Mouse (Mus musculus) intestine, embryonic 14.5 days (tissue): Measurements from ENCODE around the gene Vwa2. TPM values are rescaled to one million over a fixed set of nuclear protein-coding genes. Genes with fewer than 3 reads are reported as not detected.

Experiments
- ATAC-seq: fragments of 200-750 bp; cut with Nextera tagmentation; replicated peaks from 2 replicates; pipeline ENCODE4 v1.8.0; 2017; ENCODE audit warnings: low read depth, moderate number of reproducible peaks, moderate TSS enrichment, moderate library complexity; ENCODE audit not compliant: low FRiP score, low TSS enrichment
- DNase-seq: peaks from one replicate; pipeline ENCODE4 v3.0.0-alpha.2; 2018; ENCODE audit warnings: low spot score
- H3K27ac ChIP-seq: fragments of 300-500 bp; sonication (generic); 2 replicates; pipeline ENCODE4 v1.5.1; 2014; ENCODE audit warnings: low read depth, mild to moderate bottlenecking, control low read depth
- H3K27me3 ChIP-seq: fragments of 300-500 bp; sonication (generic); replicated peaks from 2 replicates; pipeline ENCODE4 v1.6.1; 2014; ENCODE audit warnings: low read length, control low read depth; ENCODE audit not compliant: control insufficient read depth, insufficient read depth
- H3K36me3 ChIP-seq: fragments of 300-500 bp; sonication (generic); 2 replicates; pipeline ENCODE4 v1.6.1; 2014; ENCODE audit warnings: low read length, control low read depth; ENCODE audit not compliant: control insufficient read depth, insufficient read depth
- H3K4me1 ChIP-seq: fragments of 300-500 bp; sonication (generic); replicated peaks from 2 replicates; pipeline ENCODE4 v1.6.1; 2014; ENCODE audit warnings: low read length, control low read depth, mixed read lengths; ENCODE audit not compliant: control insufficient read depth, insufficient read depth
- H3K4me2 ChIP-seq: fragments of 300-500 bp; sonication (generic); 2 replicates; pipeline ENCODE4 v1.6.1; 2014; ENCODE audit warnings: low read length
- H3K4me3 ChIP-seq: fragments of 300-500 bp; sonication (generic); 2 replicates; pipeline ENCODE4 v1.5.1; 2014; ENCODE audit warnings: low read depth, low read length, control low read depth, mixed read lengths
- H3K9ac ChIP-seq: fragments of 300-500 bp; sonication (generic); 2 replicates; pipeline ENCODE4 v1.6.1; 2014; ENCODE audit warnings: mild to moderate bottlenecking, low read length
- H3K9me3 ChIP-seq: fragments of 300-500 bp; sonication (generic); 2 replicates; pipeline ENCODE4 v1.6.1; 2016; ENCODE audit warnings: low read length, control low read depth; ENCODE audit not compliant: control insufficient read depth
- WGBS: fragments of 180-500 bp; shearing (Covaris S2); extraction: QIAGEN DNeasy Blood & Tissue Kit; methylation state at CpG from one replicate; pipeline ENCODE4 v1.1.7; 2014; 5-methylcytosine and 5-hydroxymethylcytosine counted together
- polyA plus RNA-seq: library from polyadenylated mRNA; unstranded; fragments of >200 nt; fragmentation: Nextera tagmentation; extraction: Ambion mirVana; gene quantifications from 2 replicates; pipeline ENCODE4 v1.2.1, GENCODE M21; 2014

Gene Vwa2
- polyA plus RNA-seq, 1 experiment from 2014 or later: 1.8 TPM

DNA sequence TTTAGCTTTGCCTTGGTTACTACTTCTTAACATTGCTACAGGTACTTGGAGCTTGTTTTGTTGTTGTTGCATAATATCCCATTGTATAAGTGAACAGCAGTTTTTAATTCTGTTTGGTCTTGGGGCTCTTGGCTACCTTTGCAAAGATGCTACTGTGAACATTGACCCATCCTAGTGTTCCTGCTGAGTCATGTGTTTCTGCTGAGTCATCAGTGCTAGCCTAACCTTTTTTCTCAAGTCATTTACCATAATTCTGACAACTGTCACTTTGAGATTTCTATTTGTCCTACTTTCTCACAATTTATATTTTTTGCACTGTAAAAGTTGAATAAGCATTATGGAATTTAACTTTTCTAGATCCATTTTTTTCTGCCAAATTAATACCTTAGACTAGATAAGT, 21.5 kb upstream of the Vwa2 start:
- no peak for DNase-seq

DNA sequence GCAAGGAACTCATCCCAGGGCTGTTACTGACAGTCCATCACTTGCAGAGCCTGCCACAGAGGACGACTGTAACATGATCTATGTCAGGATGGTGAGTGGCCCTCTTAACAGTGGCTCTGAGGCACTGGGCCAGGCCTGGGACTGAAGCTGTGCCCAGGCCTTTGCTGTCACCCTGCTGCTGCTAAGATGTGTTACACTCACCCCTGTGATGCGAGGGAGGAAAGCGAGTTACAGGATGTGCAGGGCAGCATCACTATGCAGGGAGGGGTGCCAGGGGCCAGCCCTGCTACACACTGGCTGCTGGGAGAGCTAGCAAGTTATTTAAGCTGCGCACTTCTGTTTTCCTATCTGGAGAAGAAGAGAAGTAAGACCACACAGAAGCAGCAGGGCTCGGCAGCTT, 17.6 kb upstream of the Vwa2 start:
- no peak overlapping the region for H3K4me2 ChIP-seq
- no peaks in the 10 kb centered on the region for H3K4me1 ChIP-seq
- no peaks in the 10 kb centered on the region for H3K9me3 ChIP-seq
- no peak overlapping the region for H3K27ac ChIP-seq
- H3K9ac ChIP-seq: no peak overlapping the region
- 29% methylated on average over 5 of the region's 5 CpGs for WGBS
- H3K36me3 ChIP-seq: no peaks in the 10 kb centered on the region
- ATAC-seq: no peak
- no peak overlapping the region for H3K4me3 ChIP-seq
- no peak for DNase-seq
- no peaks in the 10 kb centered on the region for H3K27me3 ChIP-seq

More for the DNA sequence above, 21.5 kb upstream of the Vwa2 start:
- H3K4me3 ChIP-seq: no peak overlapping the region
- no peaks in the 10 kb centered on the region for H3K36me3 ChIP-seq
- no peak overlapping the region for H3K9ac ChIP-seq
- no peaks in the 10 kb centered on the region for H3K9me3 ChIP-seq
- no peaks in the 10 kb centered on the region for H3K27me3 ChIP-seq
- H3K4me2 ChIP-seq: no peak overlapping the region
- H3K4me1 ChIP-seq: no peaks in the 10 kb centered on the region
- no peak for ATAC-seq
- H3K27ac ChIP-seq: no peak overlapping the region

DNA sequence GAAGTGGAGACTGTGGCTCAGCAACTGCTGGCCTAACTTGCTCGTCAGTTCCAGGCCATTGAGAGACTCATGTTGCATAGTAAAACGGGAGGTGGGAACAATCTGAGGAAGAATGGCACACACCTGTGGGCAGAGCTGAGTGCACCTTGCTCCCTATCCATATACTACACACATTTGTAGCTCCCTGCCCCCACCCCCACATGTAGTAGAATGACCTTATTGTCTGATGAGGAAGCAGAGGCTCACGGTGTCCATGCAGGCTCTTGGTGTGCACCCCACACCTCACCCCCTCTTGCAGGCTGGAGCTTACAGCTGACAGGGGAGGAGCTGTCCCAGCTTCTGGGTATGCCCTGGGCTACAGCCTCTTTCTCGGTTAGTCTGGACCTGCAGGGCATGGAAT, 6.3 kb upstream of the Vwa2 start:
- no peak overlapping the region for H3K4me3 ChIP-seq
- H3K4me1 ChIP-seq: no peaks in the 10 kb centered on the region
- no peak for ATAC-seq
- H3K27ac ChIP-seq: no peak overlapping the region
- H3K9ac ChIP-seq: no peak overlapping the region
- DNase-seq: no peak
- H3K27me3 ChIP-seq: peaks cover 8% of the 10 kb centered on the region
- H3K36me3 ChIP-seq: no peaks in the 10 kb centered on the region
- no peaks in the 10 kb centered on the region for H3K9me3 ChIP-seq
- no peak overlapping the region for H3K4me2 ChIP-seq
- 61% methylated on average over 4 of the region's 4 CpGs for WGBS

DNA sequence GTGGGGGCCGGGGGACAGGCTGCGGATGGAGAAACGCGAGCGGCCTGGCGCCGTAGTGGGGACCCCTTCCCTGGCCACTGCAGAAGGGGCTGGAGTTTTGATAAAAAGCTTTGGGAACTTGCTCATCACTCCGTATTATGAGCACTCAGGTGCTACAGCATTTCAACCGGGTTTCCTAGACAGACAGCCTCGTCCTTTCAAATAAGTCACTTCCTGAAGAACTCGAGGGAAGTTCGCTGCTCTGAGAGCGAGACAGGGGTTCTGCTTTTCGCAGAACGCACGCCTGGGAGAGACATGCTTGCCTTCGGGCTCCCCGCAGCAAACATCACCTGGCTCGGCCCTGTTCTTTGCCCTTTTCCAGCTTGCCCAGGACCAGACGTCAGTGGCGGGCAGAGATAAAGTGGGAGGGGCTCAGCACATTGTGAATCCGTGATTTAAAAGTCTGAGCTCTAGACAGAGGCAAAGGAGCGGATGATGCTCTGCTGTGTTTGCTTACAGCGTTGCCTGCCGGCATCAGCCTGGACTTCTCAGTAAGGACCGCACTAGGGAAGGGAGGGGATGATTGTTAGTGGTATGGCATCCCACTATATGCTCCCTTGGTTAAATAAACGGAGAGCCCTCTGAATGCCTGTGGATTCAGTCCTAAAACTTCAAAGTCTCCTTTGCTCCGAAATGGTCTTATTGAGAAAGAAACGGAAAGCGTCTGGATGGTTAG, 709 bp downstream of the Vwa2 start:
- DNase-seq (peak; percentile 72), ATAC-seq (0 out of 2 replicates have a peak, but pooled peaks have one; percentile 32)
- Histone ChIP-seq H3K4me2 (peak overlapping the region; percentile 94), H3K4me3 (peak overlapping the region; percentile 46), H3K27ac (no peak overlapping the region), H3K4me1 (peaks cover 13% of the 10 kb centered on the region), H3K27me3 (peaks cover 44% of the 10 kb centered on the region), H3K36me3 (no peaks in the 10 kb centered on the region), H3K9ac (peak overlapping the region; percentile 37), H3K9me3 (no peaks in the 10 kb centered on the region)
- WGBS: 9% methylated on average over 30 of the region's 30 CpGs

DNA sequence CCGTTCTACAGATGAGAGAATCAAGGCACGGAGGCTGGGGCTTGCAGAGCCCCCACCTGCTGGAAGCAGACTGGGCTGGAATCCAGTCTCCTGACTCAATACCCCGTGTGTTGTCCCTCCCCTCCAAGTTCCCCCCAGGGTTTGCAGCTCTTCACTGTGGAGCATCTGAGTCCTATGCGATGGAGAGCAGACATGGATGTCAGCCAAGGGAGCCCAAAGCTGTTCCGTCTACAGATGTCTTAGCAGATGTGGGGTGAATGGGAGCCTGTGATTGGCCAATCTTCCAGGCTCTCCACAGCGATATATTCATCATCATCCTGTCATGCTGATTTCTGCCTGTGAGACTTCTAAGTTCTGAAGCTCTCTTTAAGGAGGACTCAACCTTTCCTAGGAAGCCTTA, 3.3 kb downstream of the Vwa2 start:
- H3K27ac ChIP-seq: no peak overlapping the region
- 0 out of 2 replicates have a peak, but pooled peaks have one; percentile 16 for ATAC-seq
- H3K9ac ChIP-seq: no peak overlapping the region
- H3K27me3 ChIP-seq: peaks cover 39% of the 10 kb centered on the region
- H3K4me2 ChIP-seq: no peak overlapping the region
- no peak overlapping the region for H3K4me3 ChIP-seq
- DNase-seq: no peak
- no peaks in the 10 kb centered on the region for H3K9me3 ChIP-seq
- no peaks in the 10 kb centered on the region for H3K36me3 ChIP-seq
- 55% methylated on average over 6 of the region's 6 CpGs for whole genome bisulfite sequencing
- H3K4me1 ChIP-seq: peaks cover 13% of the 10 kb centered on the region

DNA sequence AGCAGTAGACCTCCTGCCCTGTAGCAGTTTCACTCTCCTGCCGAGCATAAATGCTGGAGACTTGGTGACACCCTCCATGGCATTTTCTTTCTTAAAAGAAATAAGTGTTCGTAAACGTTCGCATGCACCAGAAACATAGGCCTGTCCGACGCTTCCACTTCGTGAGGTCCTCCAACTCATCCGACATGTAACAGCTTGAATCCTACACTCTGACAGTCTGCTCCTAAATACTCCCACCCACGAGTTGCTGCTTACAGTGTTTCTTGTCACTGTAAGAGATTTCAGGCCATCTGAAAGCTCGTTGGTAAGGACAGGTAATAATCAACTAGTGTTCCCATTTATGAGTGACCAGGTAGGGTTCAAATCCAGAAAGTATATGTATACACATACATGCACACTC, 13.8 kb downstream of the Vwa2 start:
- Histone ChIP-seq H3K9me3 (no peaks in the 10 kb centered on the region), H3K27me3 (no peaks in the 10 kb centered on the region), H3K4me2 (no peak overlapping the region), H3K4me1 (peaks cover 14% of the 10 kb centered on the region), H3K4me3 (no peak overlapping the region), H3K9ac (no peak overlapping the region), H3K36me3 (no peaks in the 10 kb centered on the region), H3K27ac (no peak overlapping the region)
- ATAC-seq (no peak), DNase-seq (no peak)
- WGBS: 65% methylated on average over 10 of the region's 10 CpGs

DNA sequence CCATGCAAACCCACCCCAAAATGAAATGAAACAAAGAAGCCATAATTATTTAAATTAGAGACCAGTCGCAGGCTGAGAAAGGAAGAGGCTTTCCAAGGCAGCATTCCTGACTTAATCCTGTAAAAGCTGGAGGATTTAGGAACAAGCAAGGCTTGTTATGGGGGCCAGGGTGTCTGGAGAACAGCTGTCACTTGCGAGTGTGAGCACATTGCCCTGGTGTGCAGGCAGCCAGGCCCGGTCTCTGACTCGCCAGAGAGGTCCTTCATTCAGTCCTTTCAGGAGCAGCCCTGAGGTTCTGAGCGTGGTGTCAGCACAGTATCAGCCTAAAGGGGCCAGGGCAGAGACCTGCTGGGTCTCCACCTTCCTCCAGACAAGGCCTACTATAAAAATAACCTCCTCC, 14.6 kb downstream of the Vwa2 start:
- no peak overlapping the region for H3K4me2 ChIP-seq
- no peaks in the 10 kb centered on the region for H3K36me3 ChIP-seq
- DNase-seq (no peak), ATAC-seq (no peak)
- peaks cover 8% of the 10 kb centered on the region for H3K4me1 ChIP-seq
- H3K4me3 ChIP-seq: no peak overlapping the region
- 48% methylated on average over 5 of the region's 5 CpGs for WGBS
- H3K9ac ChIP-seq: no peak overlapping the region
- H3K27ac ChIP-seq: 0 out of 2 replicates have a peak overlapping the region, but pooled peaks have one; percentile 30
- H3K27me3 ChIP-seq: no peaks in the 10 kb centered on the region
- H3K9me3 ChIP-seq: no peaks in the 10 kb centered on the region

DNA sequence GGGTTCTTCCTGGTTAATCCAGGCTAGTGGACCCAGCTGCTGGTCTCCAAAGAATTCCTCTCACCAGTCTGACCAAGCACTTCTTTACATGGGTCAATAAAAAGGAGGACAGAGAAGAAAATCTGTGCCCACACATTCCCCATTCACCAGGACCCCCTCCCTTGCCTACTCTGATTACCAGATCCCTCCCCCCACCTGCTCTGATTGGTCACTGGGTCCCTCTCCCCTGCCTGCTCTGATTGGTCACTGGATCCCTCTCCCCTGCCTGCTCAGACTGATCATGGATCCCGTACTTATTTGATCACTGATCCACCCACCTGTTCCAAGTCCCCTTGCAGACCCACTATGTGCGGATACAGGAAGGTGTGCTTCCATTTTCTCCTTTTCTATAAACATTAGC, 17.4 kb downstream of the Vwa2 start:
- Histone ChIP-seq H3K9me3 (no peaks in the 10 kb centered on the region), H3K27ac (peak overlapping the region; percentile 55), H3K36me3 (no peaks in the 10 kb centered on the region), H3K4me3 (no peak overlapping the region), H3K4me1 (peaks cover 4% of the 10 kb centered on the region), H3K27me3 (no peaks in the 10 kb centered on the region), H3K4me2 (no peak overlapping the region), H3K9ac (no peak overlapping the region)
- DNase-seq (no peak), ATAC-seq (no peak)
- WGBS: 53% methylated on average over 2 of the region's 2 CpGs

DNA sequence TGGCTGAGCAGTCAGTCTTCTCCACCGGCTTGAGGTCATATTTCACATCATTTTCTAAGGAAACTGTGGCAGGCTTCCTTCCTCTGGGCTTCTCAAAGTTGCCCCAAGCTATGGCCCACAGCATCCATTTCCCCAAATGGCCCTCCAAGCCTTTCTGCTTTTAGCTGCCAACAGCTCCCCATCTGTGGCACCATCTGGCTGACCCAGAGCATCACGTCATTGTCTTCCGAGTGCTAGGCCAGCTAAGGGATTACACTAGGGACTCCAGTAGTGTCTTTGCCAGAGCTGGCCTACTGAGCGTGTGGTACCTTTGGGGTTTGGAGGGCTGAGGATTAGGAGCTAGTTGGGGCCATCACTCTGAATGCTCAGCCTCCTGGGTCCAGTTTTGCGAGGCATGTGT, 18.5 kb downstream of the Vwa2 start:
- H3K4me2 ChIP-seq: no peak overlapping the region
- no peaks in the 10 kb centered on the region for H3K27me3 ChIP-seq
- no peak overlapping the region for H3K27ac ChIP-seq
- H3K9me3 ChIP-seq: no peaks in the 10 kb centered on the region
- peaks cover 4% of the 10 kb centered on the region for H3K4me1 ChIP-seq
- 93% methylated on average over 5 of the region's 5 CpGs for WGBS
- no peaks in the 10 kb centered on the region for H3K36me3 ChIP-seq
- H3K9ac ChIP-seq: no peak overlapping the region
- DNase-seq (no peak), ATAC-seq (no peak)
- H3K4me3 ChIP-seq: no peak overlapping the region
